Mouse (Mus musculus) MEL (cell line): ENCODE measurements at regions not wholly inside any gene's neighbourhood (a gene's known extent, or its start where the extent isn't known, plus 50 kb on each side); places are given as distances from the start of the nearest gene placed in this dataset.

ENCODE experiments used
- CTCF ChIP-seq, 3 experiments: IDR thresholded peaks in 2 of 3; conservative IDR thresholded peaks in 1 of 3; 2 replicates each; pipeline ENCODE4 v1.5.1; 2011 to 2012; ENCODE audit warnings: low read length in 3 of 3, low read depth in 2 of 3, mild to moderate bottlenecking in 2 of 3, improper control_type of control experiment in 1 of 3, inconsistent platforms in 1 of 3, mixed read lengths in 1 of 3, moderate library complexity in 1 of 3; ENCODE audit not compliant: control insufficient read depth in 1 of 3, insufficient read depth in 1 of 3, poor library complexity in 1 of 3, severe bottlenecking in 1 of 3
- MXI1 ChIP-seq: IDR thresholded peaks from 2 replicates; pipeline ENCODE4 v1.6.1; 2011; ENCODE audit warnings: mild to moderate bottlenecking, low read depth, low read length, improper control_type of control experiment

GRCm38 (mm10) chr17:65082249-65082648, 246.4 kb upstream of the 4930583I09Rik start:
- TF ChIP-seq CTCF (IDR thresholded peaks at IDR 0.05 in 2 of 3, conservative IDR thresholded peaks at IDR 0.05 in 1 of 3; ENCODE audit: control insufficient read depth in 1 of 3, insufficient read depth in 1 of 3, low read depth in 2 of 3, low read length in 3 of 3, poor library complexity in 1 of 3, severe bottlenecking in 1 of 3) = no peak
- TF ChIP-seq MXI1 = no peak
